Mouse (Mus musculus): Measurements from ENCODE around the gene Hsd17b12. TPM values are rescaled to one million over a fixed set of nuclear protein-coding genes. Genes with fewer than 3 reads are reported as not detected.
A peak's percentile ranks its signal among the peaks of the same experiment; 100 is the strongest.

Hsd17b12 gene
- polyA plus RNA-seq, 1 experiment from 2014 or later, result 132 TPM

GRCm38 (mm10) chr2:94128496-94128895 lies 29.3 kb downstream of the Hsd17b12 start:
- no peak overlapping the region for H3K27ac ChIP-seq (ENCODE audit: low read depth, low read length)

GRCm38 (mm10) chr2:94122182-94123041 lies 35.4 kb downstream of the Hsd17b12 start:
- Histone ChIP-seq H3K9me3 (ENCODE audit: control insufficient read depth, low read length) (no peaks in the 10 kb centered on the region), H3K4me2 (replicated peaks; ENCODE audit: low read depth, low read length) (no peak overlapping the region), H3K36me3 (ENCODE audit: control insufficient read depth, insufficient read depth, low read length) (no peaks in the 10 kb centered on the region), H3K4me3 (ENCODE audit: low read depth, low read length) (no peak overlapping the region), H3K27ac (ENCODE audit: low read depth, low read length) (peak overlapping the region; percentile 64), H3K4me1 (replicated peaks; ENCODE audit: control insufficient read depth, insufficient read depth, low read length) (no peaks in the 10 kb centered on the region), H3K9ac (ENCODE audit: low read depth, low read length) (0 out of 2 replicates have a peak overlapping the region, but pooled peaks have one; percentile 17), H3K27me3 (ENCODE audit: control insufficient read depth, insufficient read depth, low read length) (no peaks in the 10 kb centered on the region)
- ATAC-seq (ENCODE audit: low FRiP score) (peak; percentile 72), DNase-seq (ENCODE audit: low spot score) (peak; percentile 40)
- 62% methylated on average over 7 of the region's 7 CpGs for WGBS

More at GRCm38 (mm10) chr2:94128496-94128895, 29.3 kb downstream of the Hsd17b12 start:
- no peak overlapping the region for H3K9ac ChIP-seq (ENCODE audit: low read depth, low read length)
- DNase-seq (ENCODE audit: low spot score) (no peak), ATAC-seq (ENCODE audit: low FRiP score) (no peak)
- no peaks in the 10 kb centered on the region for H3K36me3 ChIP-seq (ENCODE audit: control insufficient read depth, insufficient read depth, low read length)
- 87% methylated on average over 3 of the region's 3 CpGs for WGBS
- no peaks in the 10 kb centered on the region for H3K9me3 ChIP-seq (ENCODE audit: control insufficient read depth, low read length)
- no peaks in the 10 kb centered on the region for H3K27me3 ChIP-seq (ENCODE audit: control insufficient read depth, insufficient read depth, low read length)
- no peak overlapping the region for H3K4me3 ChIP-seq (ENCODE audit: low read depth, low read length)
- H3K4me1 ChIP-seq (replicated peaks; ENCODE audit: control insufficient read depth, insufficient read depth, low read length), result 0 out of 2 replicates have a peak, but pooled peaks cover 2% of the 10 kb centered on the region
- no peak overlapping the region for H3K4me2 ChIP-seq (replicated peaks; ENCODE audit: low read depth, low read length)

GRCm38 (mm10) chr2:94103758-94104157 lies 54.0 kb downstream of the Hsd17b12 start:
- Histone ChIP-seq H3K36me3 (ENCODE audit: control insufficient read depth, insufficient read depth, low read length) (no peaks in the 10 kb centered on the region), H3K27me3 (ENCODE audit: control insufficient read depth, insufficient read depth, low read length) (no peaks in the 10 kb centered on the region), H3K4me3 (ENCODE audit: low read depth, low read length) (no peak overlapping the region), H3K27ac (ENCODE audit: low read depth, low read length) (no peak overlapping the region), H3K4me1 (replicated peaks; ENCODE audit: control insufficient read depth, insufficient read depth, low read length) (no peaks in the 10 kb centered on the region), H3K9me3 (ENCODE audit: control insufficient read depth, low read length) (no peaks in the 10 kb centered on the region), H3K4me2 (replicated peaks; ENCODE audit: low read depth, low read length) (no peak overlapping the region), H3K9ac (ENCODE audit: low read depth, low read length) (no peak overlapping the region)
- DNase-seq (ENCODE audit: low spot score), result no peak
- WGBS, result 93% methylated on average over 2 of the region's 2 CpGs
- no peak for ATAC-seq (ENCODE audit: low FRiP score)

- no peak overlapping the region for H3K4me3 ChIP-seq (ENCODE audit: low read depth, low read length)
- H3K4me1 ChIP-seq (replicated peaks; ENCODE audit: control insufficient read depth, insufficient read depth, low read length), result no peaks in the 10 kb centered on the region
- H3K9me3 ChIP-seq (ENCODE audit: control insufficient read depth, low read length), result no peaks in the 10 kb centered on the region
- H3K4me2 ChIP-seq (replicated peaks; ENCODE audit: low read depth, low read length), result no peak overlapping the region
- no peak overlapping the region for H3K9ac ChIP-seq (ENCODE audit: low read depth, low read length)
- H3K27me3 ChIP-seq (ENCODE audit: control insufficient read depth, insufficient read depth, low read length), result no peaks in the 10 kb centered on the region
- WGBS, result 96% methylated on average over 1 of the region's 1 CpGs
- no peak for DNase-seq (ENCODE audit: low spot score)
- no peak overlapping the region for H3K27ac ChIP-seq (ENCODE audit: low read depth, low read length)
- ATAC-seq (ENCODE audit: low FRiP score), result no peak
- no peaks in the 10 kb centered on the region for H3K36me3 ChIP-seq (ENCODE audit: control insufficient read depth, insufficient read depth, low read length)
Measured at GRCm38 (mm10) chr2:94089901-94090300, 67.9 kb downstream of the Hsd17b12 start.

GRCm38 (mm10) chr2:94069482-94069881 lies 88.3 kb downstream of the Hsd17b12 start:
- H3K27ac ChIP-seq (ENCODE audit: low read depth, low read length), result no peak overlapping the region
- no peaks in the 10 kb centered on the region for H3K27me3 ChIP-seq (ENCODE audit: control insufficient read depth, insufficient read depth, low read length)
- H3K9me3 ChIP-seq (ENCODE audit: control insufficient read depth, low read length), result no peaks in the 10 kb centered on the region
- DNase-seq (ENCODE audit: low spot score), result no peak
- H3K9ac ChIP-seq (ENCODE audit: low read depth, low read length), result no peak overlapping the region
- no peak overlapping the region for H3K4me3 ChIP-seq (ENCODE audit: low read depth, low read length)
- 88% methylated on average over 5 of the region's 5 CpGs for WGBS
- ATAC-seq (ENCODE audit: low FRiP score), result no peak
- no peaks in the 10 kb centered on the region for H3K36me3 ChIP-seq (ENCODE audit: control insufficient read depth, insufficient read depth, low read length)
- no peaks in the 10 kb centered on the region for H3K4me1 ChIP-seq (replicated peaks; ENCODE audit: control insufficient read depth, insufficient read depth, low read length)
- H3K4me2 ChIP-seq (replicated peaks; ENCODE audit: low read depth, low read length), result no peak overlapping the region

GRCm38 (mm10) chr2:94066540-94067135 lies 91.1 kb downstream of the Hsd17b12 start:
- Histone ChIP-seq H3K4me3 (ENCODE audit: low read depth, low read length) (no peak overlapping the region), H3K27me3 (ENCODE audit: control insufficient read depth, insufficient read depth, low read length) (no peaks in the 10 kb centered on the region), H3K4me2 (replicated peaks; ENCODE audit: low read depth, low read length) (no peak overlapping the region), H3K36me3 (ENCODE audit: control insufficient read depth, insufficient read depth, low read length) (no peaks in the 10 kb centered on the region), H3K9me3 (ENCODE audit: control insufficient read depth, low read length) (no peaks in the 10 kb centered on the region), H3K9ac (ENCODE audit: low read depth, low read length) (no peak overlapping the region), H3K4me1 (replicated peaks; ENCODE audit: control insufficient read depth, insufficient read depth, low read length) (no peaks in the 10 kb centered on the region), H3K27ac (ENCODE audit: low read depth, low read length) (no peak overlapping the region)
- ATAC-seq (ENCODE audit: low FRiP score), result no peak
- WGBS, result 89% methylated on average over 5 of the region's 5 CpGs
- no peak for DNase-seq (ENCODE audit: low spot score)

- no peak overlapping the region for H3K27ac ChIP-seq (ENCODE audit: low read depth, low read length)
- no peak overlapping the region for H3K4me3 ChIP-seq (ENCODE audit: low read depth, low read length)
- no peaks in the 10 kb centered on the region for H3K9me3 ChIP-seq (ENCODE audit: control insufficient read depth, low read length)
- no peak for DNase-seq (ENCODE audit: low spot score)
- H3K36me3 ChIP-seq (ENCODE audit: control insufficient read depth, insufficient read depth, low read length), result no peaks in the 10 kb centered on the region
- H3K4me2 ChIP-seq (replicated peaks; ENCODE audit: low read depth, low read length), result no peak overlapping the region
- no peaks in the 10 kb centered on the region for H3K4me1 ChIP-seq (replicated peaks; ENCODE audit: control insufficient read depth, insufficient read depth, low read length)
- ATAC-seq (ENCODE audit: low FRiP score), result no peak
- 83% methylated on average over 7 of the region's 7 CpGs for WGBS
- no peak overlapping the region for H3K9ac ChIP-seq (ENCODE audit: low read depth, low read length)
- H3K27me3 ChIP-seq (ENCODE audit: control insufficient read depth, insufficient read depth, low read length), result no peaks in the 10 kb centered on the region
Measured at GRCm38 (mm10) chr2:94066120-94066519, 91.6 kb downstream of the Hsd17b12 start.

- Histone ChIP-seq H3K4me2 (replicated peaks; ENCODE audit: low read depth, low read length) (no peak overlapping the region), H3K27ac (ENCODE audit: low read depth, low read length) (no peak overlapping the region), H3K4me1 (replicated peaks; ENCODE audit: control insufficient read depth, insufficient read depth, low read length) (no peaks in the 10 kb centered on the region), H3K27me3 (ENCODE audit: control insufficient read depth, insufficient read depth, low read length) (no peaks in the 10 kb centered on the region), H3K9ac (ENCODE audit: low read depth, low read length) (no peak overlapping the region), H3K9me3 (ENCODE audit: control insufficient read depth, low read length) (no peaks in the 10 kb centered on the region), H3K4me3 (ENCODE audit: low read depth, low read length) (no peak overlapping the region), H3K36me3 (ENCODE audit: control insufficient read depth, insufficient read depth, low read length) (no peaks in the 10 kb centered on the region)
- DNase-seq (ENCODE audit: low spot score), result no peak
- ATAC-seq (ENCODE audit: low FRiP score), result no peak
- WGBS, result 91% methylated on average over 4 of the region's 4 CpGs
Measured at GRCm38 (mm10) chr2:94062791-94063190, 95.0 kb downstream of the Hsd17b12 start.

- ATAC-seq (ENCODE audit: low FRiP score), result no peak
- Histone ChIP-seq H3K4me2 (replicated peaks; ENCODE audit: low read depth, low read length) (no peak overlapping the region), H3K27me3 (ENCODE audit: control insufficient read depth, insufficient read depth, low read length) (no peaks in the 10 kb centered on the region), H3K9ac (ENCODE audit: low read depth, low read length) (no peak overlapping the region), H3K36me3 (ENCODE audit: control insufficient read depth, insufficient read depth, low read length) (no peaks in the 10 kb centered on the region), H3K9me3 (ENCODE audit: control insufficient read depth, low read length) (no peaks in the 10 kb centered on the region), H3K4me1 (replicated peaks; ENCODE audit: control insufficient read depth, insufficient read depth, low read length) (no peaks in the 10 kb centered on the region), H3K4me3 (ENCODE audit: low read depth, low read length) (no peak overlapping the region), H3K27ac (ENCODE audit: low read depth, low read length) (no peak overlapping the region)
- 80% methylated on average over 5 of the region's 5 CpGs for WGBS
- DNase-seq (ENCODE audit: low spot score), result no peak
Measured at GRCm38 (mm10) chr2:94059459-94059858, 98.3 kb downstream of the Hsd17b12 start.
